Mouse (Mus musculus): Measurements from ENCODE around the gene Rab17. TPM values are rescaled to one million over a fixed set of nuclear protein-coding genes. Genes with fewer than 3 reads are reported as not detected.

Rab17 gene
- polyA plus RNA-seq, 2 experiments: 1.8 to 4.2 TPM

GRCm38 (mm10) chr1:90927308-90927707 is 42.2 kb downstream of the Rab17 start:
- Histone ChIP-seq H3K27ac (no peak overlapping the region), H3K4me1 (replicated peaks; ENCODE audit: control insufficient read depth in 2 of 2, insufficient read depth in 2 of 2, low read length in 1 of 2) (no peaks in the 10 kb centered on the region), H3K4me3 (ENCODE audit: insufficient read depth in 1 of 2, low read depth in 2 of 2, low read length in 2 of 2) (no peak overlapping the region), H3K36me3 (replicated peaks; ENCODE audit: control insufficient read depth, insufficient read depth, low read depth) (no peaks in the 10 kb centered on the region), H3K9me3 (ENCODE audit: control insufficient read depth, low read length) (no peaks in the 10 kb centered on the region), H3K9ac (replicated peaks) (no peak overlapping the region), H3K4me2 (ENCODE audit: low read depth) (no peak overlapping the region), H3K27me3 (ENCODE audit: control insufficient read depth, insufficient read depth, low read length) (peaks cover 5% of the 10 kb centered on the region; the same call in 1 of the 2 replicates)
- ATAC-seq (ENCODE audit: insufficient read depth) (no peak), DNase-seq (ENCODE audit: low read depth in 3 of 3, low spot score in 3 of 3) (no peak)
- TF ChIP-seq EP300 (IDR thresholded peaks at IDR 0.05; ENCODE audit: low read depth) (no peak), CTCF (IDR thresholded peaks at IDR 0.05; ENCODE audit: low read depth) (no peak)
- 38% methylated on average over 15 of the region's 15 CpGs for WGBS (ENCODE audit: insufficient replicate concordance)

- no peak overlapping the region for H3K27ac ChIP-seq
- no peaks in the 10 kb centered on the region for H3K4me1 ChIP-seq (replicated peaks; ENCODE audit: control insufficient read depth in 2 of 2, insufficient read depth in 2 of 2, low read length in 1 of 2)
- DNase-seq (ENCODE audit: low read depth in 3 of 3, low spot score in 3 of 3) (no peak), ATAC-seq (ENCODE audit: insufficient read depth) (no peak)
- TF ChIP-seq EP300 (IDR thresholded peaks at IDR 0.05; ENCODE audit: low read depth) (no peak), CTCF (IDR thresholded peaks at IDR 0.05; ENCODE audit: low read depth) (no peak)
- H3K4me3 ChIP-seq (ENCODE audit: insufficient read depth in 1 of 2, low read depth in 2 of 2, low read length in 2 of 2): no peak overlapping the region
- no peak overlapping the region for H3K4me2 ChIP-seq (ENCODE audit: low read depth)
- WGBS (ENCODE audit: insufficient replicate concordance): 74% methylated on average over 4 of the region's 4 CpGs
- no peak overlapping the region for H3K9ac ChIP-seq (replicated peaks)
- H3K36me3 ChIP-seq (replicated peaks; ENCODE audit: control insufficient read depth, insufficient read depth, low read depth): no peaks in the 10 kb centered on the region
- H3K9me3 ChIP-seq (ENCODE audit: control insufficient read depth, low read length): no peaks in the 10 kb centered on the region
- peaks cover 5% of the 10 kb centered on the region; the same call in 1 of the 2 replicates for H3K27me3 ChIP-seq (ENCODE audit: control insufficient read depth, insufficient read depth, low read length)
Observed at GRCm38 (mm10) chr1:90926030-90926429, 43.4 kb downstream of the Rab17 start.

DNA sequence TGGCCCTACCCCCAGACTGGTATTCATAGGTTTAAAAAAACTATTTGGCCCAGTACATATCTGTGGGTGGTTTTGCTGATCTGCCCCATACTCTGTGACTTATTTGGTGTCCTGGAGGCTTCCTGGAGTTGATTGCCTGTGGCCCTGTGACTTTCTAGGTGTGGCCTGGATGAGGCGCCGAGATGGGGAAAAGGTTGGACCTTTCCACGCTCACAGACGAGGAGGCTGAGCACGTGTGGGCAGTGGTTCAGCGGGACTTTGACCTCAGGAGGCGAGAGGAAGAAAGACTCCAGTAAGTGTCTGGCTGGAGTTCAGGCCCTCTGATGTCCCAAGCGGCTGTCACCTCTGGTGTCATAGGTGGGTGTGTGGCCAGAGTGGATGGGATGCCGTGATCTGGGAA is 47.8 kb downstream of the Rab17 start:
- H3K9ac ChIP-seq (replicated peaks): no peak overlapping the region
- WGBS (ENCODE audit: insufficient replicate concordance): 68% methylated on average over 9 of the region's 9 CpGs
- ATAC-seq (ENCODE audit: insufficient read depth): no peak
- DNase-seq (ENCODE audit: low read depth in 3 of 3, low spot score in 3 of 3): no peak
- no peak overlapping the region for H3K27ac ChIP-seq
- TF ChIP-seq CTCF (IDR thresholded peaks at IDR 0.05; ENCODE audit: low read depth): no peak
- TF ChIP-seq EP300 (IDR thresholded peaks at IDR 0.05; ENCODE audit: low read depth): no peak
- no peaks in the 10 kb centered on the region for H3K36me3 ChIP-seq (replicated peaks; ENCODE audit: control insufficient read depth, insufficient read depth, low read depth)
- H3K4me3 ChIP-seq (ENCODE audit: insufficient read depth in 1 of 2, low read depth in 2 of 2, low read length in 2 of 2): no peak overlapping the region
- no peaks in the 10 kb centered on the region for H3K4me1 ChIP-seq (replicated peaks; ENCODE audit: control insufficient read depth in 2 of 2, insufficient read depth in 2 of 2, low read length in 1 of 2)
- H3K27me3 ChIP-seq (ENCODE audit: control insufficient read depth, insufficient read depth, low read length): no peaks in the 10 kb centered on the region
- H3K4me2 ChIP-seq (ENCODE audit: low read depth): no peak overlapping the region
- H3K9me3 ChIP-seq (ENCODE audit: control insufficient read depth, low read length): no peaks in the 10 kb centered on the region

GRCm38 (mm10) chr1:90917509-90917908 is 52.0 kb downstream of the Rab17 start:
- ATAC-seq (ENCODE audit: insufficient read depth) (no peak), DNase-seq (ENCODE audit: low read depth in 3 of 3, low spot score in 3 of 3) (no peak)
- no peaks in the 10 kb centered on the region for H3K9me3 ChIP-seq (ENCODE audit: control insufficient read depth, low read length)
- no peaks in the 10 kb centered on the region for H3K36me3 ChIP-seq (replicated peaks; ENCODE audit: control insufficient read depth, insufficient read depth, low read depth)
- no peaks in the 10 kb centered on the region for H3K4me1 ChIP-seq (replicated peaks; ENCODE audit: control insufficient read depth in 2 of 2, insufficient read depth in 2 of 2, low read length in 1 of 2)
- H3K27me3 ChIP-seq (ENCODE audit: control insufficient read depth, insufficient read depth, low read length): no peaks in the 10 kb centered on the region
- H3K27ac ChIP-seq: no peak overlapping the region
- TF ChIP-seq EP300 (IDR thresholded peaks at IDR 0.05; ENCODE audit: low read depth) (no peak), CTCF (IDR thresholded peaks at IDR 0.05; ENCODE audit: low read depth) (no peak)
- 32% methylated on average over 6 of the region's 6 CpGs for WGBS (ENCODE audit: insufficient replicate concordance)
- H3K9ac ChIP-seq (replicated peaks): no peak overlapping the region
- H3K4me3 ChIP-seq (ENCODE audit: insufficient read depth in 1 of 2, low read depth in 2 of 2, low read length in 2 of 2): no peak overlapping the region
- no peak overlapping the region for H3K4me2 ChIP-seq (ENCODE audit: low read depth)

DNA sequence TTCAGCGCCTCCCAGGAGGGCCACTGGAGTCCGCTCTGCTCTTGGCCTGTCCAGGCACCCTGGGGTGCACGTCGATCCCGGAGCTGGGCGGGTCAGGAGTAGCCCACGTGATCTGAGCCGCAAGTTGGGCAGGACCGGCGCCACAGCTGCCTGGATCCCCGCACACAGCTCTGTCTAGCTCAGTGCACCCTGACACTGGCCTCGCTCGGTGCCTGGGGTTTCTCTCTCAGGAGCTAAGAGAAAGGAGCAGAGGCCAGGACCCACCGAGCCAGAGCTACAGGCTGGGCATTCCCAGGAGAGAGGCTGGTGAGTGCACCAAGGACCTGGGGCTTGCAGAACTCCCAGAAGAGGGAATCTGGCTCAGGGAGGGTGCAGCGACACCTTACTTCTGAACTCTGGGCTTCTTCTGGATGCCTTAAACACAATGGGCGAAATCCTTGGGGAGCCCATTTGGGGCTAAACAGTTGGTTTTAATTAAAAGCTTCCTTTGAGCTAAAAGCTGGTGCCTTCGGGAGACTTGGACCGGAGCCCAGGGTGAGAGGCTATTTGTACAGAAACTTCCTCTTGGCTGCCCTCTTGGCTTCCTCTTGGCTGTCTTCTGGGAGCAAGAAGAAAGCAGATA is 54.4 kb downstream of the Rab17 start, which contains the start of gene Mlph:
Gene Mlph, plus strand, starts transcription at position 138 of the 622 bp plus-strand sequence.
- Histone ChIP-seq H3K4me1 (replicated peaks; ENCODE audit: control insufficient read depth in 2 of 2, insufficient read depth in 2 of 2, low read length in 1 of 2) (no peaks in the 10 kb centered on the region), H3K9ac (replicated peaks) (no peak within 1 kb of the TSS), H3K36me3 (replicated peaks; ENCODE audit: control insufficient read depth, insufficient read depth, low read depth) (no peaks in the 10 kb centered on the region), H3K4me3 (ENCODE audit: insufficient read depth in 1 of 2, low read depth in 2 of 2, low read length in 2 of 2) (no peak within 1 kb of the TSS), H3K27me3 (ENCODE audit: control insufficient read depth, insufficient read depth, low read length) (no peaks in the 10 kb centered on the region), H3K4me2 (ENCODE audit: low read depth) (0 out of 2 replicates have a peak within 1 kb of the TSS, but pooled peaks have one; percentile 11), H3K27ac (no peak within 1 kb of the TSS), H3K9me3 (ENCODE audit: control insufficient read depth, low read length) (no peaks in the 10 kb centered on the region)
- TF ChIP-seq CTCF (IDR thresholded peaks at IDR 0.05; ENCODE audit: low read depth): no peak
- no peak for TF ChIP-seq EP300 (IDR thresholded peaks at IDR 0.05; ENCODE audit: low read depth)
- 9% methylated on average over 18 of the region's 18 CpGs for WGBS (ENCODE audit: insufficient replicate concordance)
- DNase-seq (ENCODE audit: low read depth in 3 of 3, low spot score in 3 of 3) (no peak), ATAC-seq (ENCODE audit: insufficient read depth) (no peak)
